Mouse (Mus musculus): ENCODE data around the gene Ablim2. TPM values are rescaled to one million over a fixed set of nuclear protein-coding genes. Genes with fewer than 3 reads are reported as not detected.

Gene Ablim2
- polyA plus RNA-seq, 1 experiment, result 3.4 TPM

- Histone ChIP-seq H3K4me1 (ENCODE audit: control insufficient read depth, insufficient read depth, low read length) (no peaks in the 10 kb centered on the region), H3K27ac (ENCODE audit: insufficient read depth, low read depth, low read length) (no peak overlapping the region), H3K4me3 (ENCODE audit: insufficient read depth, low read length) (no peak overlapping the region)
- no peak for TF ChIP-seq POLR2A (IDR thresholded peaks at IDR 0.05; ENCODE audit: borderline replicate concordance, low read depth, low read length)
- TF ChIP-seq CTCF (IDR thresholded peaks at IDR 0.05; ENCODE audit: low read depth, low read length), result no peak
Measured at GRCm38 (mm10) chr5:35856245-35856644, 98.6 kb downstream of the Ablim2 start.

DNA sequence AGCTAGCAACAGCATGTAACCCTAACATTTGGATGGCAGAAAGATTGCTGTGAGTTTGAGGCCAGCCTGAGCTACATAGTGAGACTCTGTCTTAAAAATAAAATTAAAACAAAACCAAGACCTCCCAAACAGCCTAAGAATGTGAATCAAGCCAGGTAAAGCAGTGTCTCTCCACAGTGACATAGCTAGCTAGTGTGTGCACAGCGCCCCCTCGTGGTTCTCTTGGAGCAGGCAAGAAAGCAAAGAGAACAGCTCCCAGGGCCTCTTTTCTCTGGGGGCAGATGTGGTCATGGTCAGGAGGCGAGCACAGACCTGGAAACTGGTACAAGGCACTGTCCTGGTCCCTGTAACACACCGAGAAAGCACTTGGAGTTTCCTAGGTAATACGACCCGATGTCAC is 100.4 kb downstream of the Ablim2 start:
- H3K4me3 ChIP-seq (ENCODE audit: insufficient read depth, low read length), result no peak overlapping the region
- H3K27ac ChIP-seq (ENCODE audit: insufficient read depth, low read depth, low read length), result no peak overlapping the region
- TF ChIP-seq POLR2A (IDR thresholded peaks at IDR 0.05; ENCODE audit: borderline replicate concordance, low read depth, low read length) (no peak), CTCF (IDR thresholded peaks at IDR 0.05; ENCODE audit: low read depth, low read length) (peak; percentile 73)
- H3K4me1 ChIP-seq (ENCODE audit: control insufficient read depth, insufficient read depth, low read length), result no peaks in the 10 kb centered on the region

DNA sequence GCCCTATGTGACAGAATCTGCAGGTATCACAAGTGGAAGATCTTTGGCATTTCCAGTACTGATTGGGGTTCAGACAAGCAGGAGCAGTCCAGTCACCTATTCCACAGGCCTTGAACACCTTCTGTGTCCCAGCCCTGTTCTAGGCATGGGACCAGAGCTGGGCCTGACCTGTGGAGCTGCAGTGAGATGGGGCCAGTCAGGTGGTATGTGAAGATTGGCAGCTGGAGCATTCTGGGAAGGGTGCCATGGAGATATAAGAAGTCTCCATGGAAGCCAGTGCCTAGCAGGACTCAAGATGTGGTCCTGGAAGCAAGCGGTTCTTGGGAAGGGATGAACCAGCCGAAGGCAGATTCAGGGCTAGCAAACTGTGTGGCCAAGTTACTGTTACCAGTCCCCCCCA is 103.8 kb downstream of the Ablim2 start:
- TF ChIP-seq POLR2A (IDR thresholded peaks at IDR 0.05; ENCODE audit: borderline replicate concordance, low read depth, low read length) (no peak), CTCF (IDR thresholded peaks at IDR 0.05; ENCODE audit: low read depth, low read length) (no peak)
- Histone ChIP-seq H3K27ac (ENCODE audit: insufficient read depth, low read depth, low read length) (no peak overlapping the region), H3K4me1 (ENCODE audit: control insufficient read depth, insufficient read depth, low read length) (no peaks in the 10 kb centered on the region), H3K4me3 (ENCODE audit: insufficient read depth, low read length) (no peak overlapping the region)

DNA sequence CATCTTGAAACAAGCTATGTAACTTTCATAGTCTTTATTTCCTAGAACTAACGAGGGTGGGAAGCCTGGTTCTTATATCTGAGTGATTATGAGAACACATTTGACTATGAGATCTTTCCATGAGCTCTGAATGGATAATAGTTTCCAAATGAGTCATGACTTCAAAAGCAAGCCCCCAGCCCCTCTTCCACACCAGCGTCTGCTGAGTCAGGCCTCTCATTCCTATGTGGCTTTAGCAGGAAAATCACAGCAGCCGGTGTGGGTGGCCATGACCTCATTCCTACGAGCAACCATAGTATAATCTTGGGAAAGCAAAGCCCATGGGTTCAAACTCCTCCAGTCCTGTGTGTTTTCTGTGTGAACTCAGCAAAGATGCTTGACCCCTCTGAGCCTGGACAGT is 112.3 kb downstream of the Ablim2 start:
- Histone ChIP-seq H3K4me3 (ENCODE audit: insufficient read depth, low read length) (no peak overlapping the region), H3K4me1 (ENCODE audit: control insufficient read depth, insufficient read depth, low read length) (no peaks in the 10 kb centered on the region), H3K27ac (ENCODE audit: insufficient read depth, low read depth, low read length) (no peak overlapping the region)
- no peak for TF ChIP-seq CTCF (IDR thresholded peaks at IDR 0.05; ENCODE audit: low read depth, low read length)
- no peak for TF ChIP-seq POLR2A (IDR thresholded peaks at IDR 0.05; ENCODE audit: borderline replicate concordance, low read depth, low read length)

- no peak overlapping the region for H3K4me3 ChIP-seq (ENCODE audit: insufficient read depth, low read length)
- no peaks in the 10 kb centered on the region for H3K4me1 ChIP-seq (ENCODE audit: control insufficient read depth, insufficient read depth, low read length)
- TF ChIP-seq CTCF (IDR thresholded peaks at IDR 0.05; ENCODE audit: low read depth, low read length) (peak; percentile 49), POLR2A (IDR thresholded peaks at IDR 0.05; ENCODE audit: borderline replicate concordance, low read depth, low read length) (no peak)
- no peak overlapping the region for H3K27ac ChIP-seq (ENCODE audit: insufficient read depth, low read depth, low read length)
Measured at GRCm38 (mm10) chr5:35870408-35871012, 112.8 kb downstream of the Ablim2 start.

- no peak overlapping the region for H3K27ac ChIP-seq (ENCODE audit: insufficient read depth, low read depth, low read length)
- H3K4me1 ChIP-seq (ENCODE audit: control insufficient read depth, insufficient read depth, low read length), result no peaks in the 10 kb centered on the region
- no peak overlapping the region for H3K4me3 ChIP-seq (ENCODE audit: insufficient read depth, low read length)
- no peak for TF ChIP-seq POLR2A (IDR thresholded peaks at IDR 0.05; ENCODE audit: borderline replicate concordance, low read depth, low read length)
- no peak for TF ChIP-seq CTCF (IDR thresholded peaks at IDR 0.05; ENCODE audit: low read depth, low read length)
Measured at GRCm38 (mm10) chr5:35873382-35873781, 115.7 kb downstream of the Ablim2 start.

GRCm38 (mm10) chr5:35876236-35876635 is 118.6 kb downstream of the Ablim2 start:
- no peak for TF ChIP-seq POLR2A (IDR thresholded peaks at IDR 0.05; ENCODE audit: borderline replicate concordance, low read depth, low read length)
- no peak for TF ChIP-seq CTCF (IDR thresholded peaks at IDR 0.05; ENCODE audit: low read depth, low read length)
- no peak overlapping the region for H3K4me3 ChIP-seq (ENCODE audit: insufficient read depth, low read length)
- no peak overlapping the region for H3K27ac ChIP-seq (ENCODE audit: insufficient read depth, low read depth, low read length)
- no peaks in the 10 kb centered on the region for H3K4me1 ChIP-seq (ENCODE audit: control insufficient read depth, insufficient read depth, low read length)

- TF ChIP-seq POLR2A (IDR thresholded peaks at IDR 0.05; ENCODE audit: borderline replicate concordance, low read depth, low read length), result no peak
- TF ChIP-seq CTCF (IDR thresholded peaks at IDR 0.05; ENCODE audit: low read depth, low read length), result no peak
- H3K4me3 ChIP-seq (ENCODE audit: insufficient read depth, low read length), result no peak overlapping the region
- H3K27ac ChIP-seq (ENCODE audit: insufficient read depth, low read depth, low read length), result no peak overlapping the region
- no peaks in the 10 kb centered on the region for H3K4me1 ChIP-seq (ENCODE audit: control insufficient read depth, insufficient read depth, low read length)
Measured at GRCm38 (mm10) chr5:35879199-35879598, 121.5 kb downstream of the Ablim2 start.

DNA sequence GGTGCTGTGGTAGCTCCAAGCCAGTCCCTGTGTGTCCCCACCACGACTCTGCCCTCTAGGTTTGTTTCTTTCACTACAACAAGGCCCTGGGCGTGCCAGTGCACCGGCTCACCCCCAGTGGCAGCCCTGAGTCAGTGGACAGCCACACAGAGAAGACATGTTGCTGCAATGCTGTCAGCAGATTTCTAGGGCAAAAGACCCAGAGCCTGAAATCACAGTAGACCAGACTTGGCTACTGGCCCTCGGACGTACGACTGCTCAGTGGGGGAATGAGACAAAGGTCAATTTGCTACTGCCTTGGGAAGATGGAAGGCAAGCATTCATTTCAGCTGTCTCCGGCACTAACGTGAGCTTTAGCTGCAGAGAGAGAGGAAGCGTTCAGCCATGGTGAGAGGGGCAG is 124.7 kb downstream of the Ablim2 start:
- TF ChIP-seq CTCF (IDR thresholded peaks at IDR 0.05; ENCODE audit: low read depth, low read length) (no peak), POLR2A (IDR thresholded peaks at IDR 0.05; ENCODE audit: borderline replicate concordance, low read depth, low read length) (no peak)
- H3K4me1 ChIP-seq (ENCODE audit: control insufficient read depth, insufficient read depth, low read length), result no peaks in the 10 kb centered on the region
- no peak overlapping the region for H3K27ac ChIP-seq (ENCODE audit: insufficient read depth, low read depth, low read length)
- no peak overlapping the region for H3K4me3 ChIP-seq (ENCODE audit: insufficient read depth, low read length)

GRCm38 (mm10) chr5:35884262-35884661 is 126.6 kb downstream of the Ablim2 start:
- Histone ChIP-seq H3K27ac (ENCODE audit: insufficient read depth, low read depth, low read length) (no peak overlapping the region), H3K4me1 (ENCODE audit: control insufficient read depth, insufficient read depth, low read length) (no peaks in the 10 kb centered on the region), H3K4me3 (ENCODE audit: insufficient read depth, low read length) (no peak overlapping the region)
- no peak for TF ChIP-seq POLR2A (IDR thresholded peaks at IDR 0.05; ENCODE audit: borderline replicate concordance, low read depth, low read length)
- TF ChIP-seq CTCF (IDR thresholded peaks at IDR 0.05; ENCODE audit: low read depth, low read length), result peak; percentile 58

DNA sequence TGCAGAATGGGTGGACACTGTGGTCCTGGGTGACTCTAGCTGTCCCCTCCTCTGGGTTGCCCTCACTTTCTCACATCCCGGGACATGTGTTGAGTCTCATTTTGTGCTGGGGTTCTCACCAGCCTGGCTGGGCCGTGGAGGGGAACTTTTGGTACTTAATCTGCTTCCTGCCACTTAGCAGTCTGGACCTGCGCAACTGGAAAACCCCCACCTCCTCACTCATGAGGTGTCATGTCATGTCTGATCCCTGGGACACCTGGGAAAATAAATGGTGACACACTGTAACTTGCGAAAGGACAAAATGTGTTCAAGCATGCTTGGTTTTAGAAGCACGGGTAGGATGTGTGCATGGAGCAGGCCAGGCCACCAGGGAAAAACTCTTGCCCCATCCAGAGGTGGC is 127.0 kb downstream of the Ablim2 start:
- H3K27ac ChIP-seq (ENCODE audit: insufficient read depth, low read depth, low read length), result no peak overlapping the region
- no peaks in the 10 kb centered on the region for H3K4me1 ChIP-seq (ENCODE audit: control insufficient read depth, insufficient read depth, low read length)
- TF ChIP-seq CTCF (IDR thresholded peaks at IDR 0.05; ENCODE audit: low read depth, low read length) (no peak), POLR2A (IDR thresholded peaks at IDR 0.05; ENCODE audit: borderline replicate concordance, low read depth, low read length) (no peak)
- no peak overlapping the region for H3K4me3 ChIP-seq (ENCODE audit: insufficient read depth, low read length)
